Mouse (Mus musculus): Measurements from ENCODE around the gene 2010111I01Rik.
"Not testable (repeated sequence)": the region's sequence is repeated elsewhere in the genome, so short reads cannot be mapped to it uniquely, and the experiment has no call there.

The 2010111I01Rik gene

DNA sequence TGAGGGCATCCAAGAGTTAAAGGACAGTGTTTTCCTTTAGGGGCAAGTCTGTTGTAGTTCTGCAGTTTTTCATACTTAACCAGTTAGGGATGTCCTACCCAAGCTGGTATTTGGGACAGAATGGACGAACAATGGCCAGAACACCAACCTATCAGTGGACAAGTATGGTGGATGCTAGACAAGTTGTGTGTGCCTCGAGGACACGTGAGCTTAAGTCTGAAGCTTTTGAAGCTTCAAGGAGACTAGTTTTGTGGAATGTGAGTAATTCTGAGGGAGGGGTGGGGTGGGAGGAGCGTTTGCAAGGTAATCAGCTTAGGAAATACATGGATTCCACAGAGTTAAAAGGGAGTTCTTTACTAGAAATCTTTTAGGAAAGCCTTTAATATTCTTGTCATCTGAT is 115.5 kb downstream of the 2010111I01Rik start:
- no peak for DNase-seq (ENCODE audit: low spot score)

DNA sequence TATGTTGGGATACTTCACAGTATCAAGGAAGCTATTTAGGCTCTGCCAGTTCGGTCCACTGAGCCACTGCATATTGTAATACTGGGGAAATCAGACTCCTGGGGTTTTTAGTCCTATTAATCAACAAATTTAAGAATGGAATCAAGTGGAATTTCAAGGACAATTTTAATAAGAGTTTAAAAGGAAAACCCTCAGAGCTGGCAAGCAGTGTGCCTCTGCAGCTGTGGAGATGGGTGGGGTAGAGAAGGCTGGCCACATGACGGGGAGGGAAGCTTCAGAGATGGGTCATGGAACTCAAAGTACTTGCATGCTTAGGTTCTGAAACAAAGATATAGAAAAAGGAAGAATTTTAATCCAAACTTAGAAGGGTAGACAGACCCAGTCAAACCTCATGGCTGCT is 116.1 kb downstream of the 2010111I01Rik start:
- DNase-seq (ENCODE audit: low spot score) = no peak

- DNase-seq (ENCODE audit: low spot score) = no peak
Observed at GRCm38 (mm10) chr13:63082555-63083136, 118.0 kb downstream of the 2010111I01Rik start.

DNA sequence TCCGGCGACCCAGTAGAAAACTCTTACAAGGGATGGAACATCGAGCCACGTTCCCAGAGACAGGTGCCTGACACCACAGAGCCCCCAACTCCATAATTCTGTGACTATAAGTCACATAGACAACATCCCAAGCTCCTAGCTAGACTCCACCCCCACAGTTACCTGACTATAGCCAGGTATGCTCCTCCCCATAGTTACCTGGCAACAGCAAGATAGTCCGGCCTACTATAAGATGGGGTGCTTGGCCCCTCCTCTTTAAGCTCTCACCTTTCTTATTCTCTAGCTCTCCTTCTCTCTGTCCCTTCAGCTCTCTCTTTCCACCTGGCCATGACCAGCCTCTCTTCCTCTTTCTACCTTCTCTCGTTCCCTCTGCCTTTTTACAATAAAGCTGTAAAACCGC is 118.4 kb downstream of the 2010111I01Rik start:
- DNase-seq (ENCODE audit: low spot score) = not testable (repeated sequence)

DNA sequence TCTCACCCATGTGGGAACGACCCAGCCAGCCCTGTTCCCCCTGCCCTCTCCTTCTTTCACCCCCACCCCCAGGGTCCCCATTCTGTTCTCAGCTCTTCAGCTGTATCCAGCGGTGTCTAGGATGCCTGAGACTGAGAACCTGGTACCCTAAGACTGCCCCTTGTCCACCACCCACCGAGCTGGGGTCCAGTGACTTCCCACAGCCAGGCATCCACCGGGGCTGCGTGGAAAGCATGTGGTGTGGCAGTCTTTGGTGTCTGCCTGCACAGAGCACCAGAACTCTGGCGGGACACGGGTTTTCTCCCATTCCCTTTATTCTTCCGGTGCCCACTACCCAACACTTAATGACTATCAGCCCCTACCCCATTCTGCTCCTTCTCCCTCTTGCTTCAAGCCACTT is 119.0 kb downstream of the 2010111I01Rik start:
- no peak for DNase-seq (ENCODE audit: low spot score)

GRCm38 (mm10) chr13:63087865-63088683 is 123.4 kb downstream of the 2010111I01Rik start:
- DNase-seq (ENCODE audit: low spot score) = no peak

GRCm38 (mm10) chr13:63089513-63089912 is 124.8 kb downstream of the 2010111I01Rik start:
- no peak for DNase-seq (ENCODE audit: low spot score)

GRCm38 (mm10) chr13:63091246-63091645 is 126.6 kb downstream of the 2010111I01Rik start:
- DNase-seq (ENCODE audit: low spot score) = no peak

DNA sequence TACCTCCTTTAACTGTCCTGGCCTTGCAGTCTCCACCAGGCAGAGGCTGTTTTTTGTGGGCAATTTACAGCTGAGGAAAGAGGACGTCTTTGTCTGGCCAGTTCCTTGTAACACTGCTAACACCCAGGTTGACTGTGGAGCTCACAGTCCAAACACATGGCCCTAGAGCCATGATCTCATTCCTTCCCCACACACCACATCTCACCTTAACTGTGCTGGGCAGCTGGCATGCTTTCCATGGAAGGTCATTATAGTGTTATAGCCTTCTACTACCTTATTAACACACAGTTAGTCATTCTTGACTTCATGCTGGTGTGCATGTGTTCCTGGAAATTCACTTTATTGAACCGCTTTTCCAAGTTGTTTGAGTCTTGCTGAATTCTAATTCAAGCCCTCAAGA is 127.6 kb downstream of the 2010111I01Rik start:
- no peak for DNase-seq (ENCODE audit: low spot score)

- DNase-seq (ENCODE audit: low spot score) = no peak
Observed at GRCm38 (mm10) chr13:63092874-63093273, 128.2 kb downstream of the 2010111I01Rik start.

GRCm38 (mm10) chr13:63093636-63094035 is 128.9 kb downstream of the 2010111I01Rik start:
- no peak for DNase-seq (ENCODE audit: low spot score)

DNA sequence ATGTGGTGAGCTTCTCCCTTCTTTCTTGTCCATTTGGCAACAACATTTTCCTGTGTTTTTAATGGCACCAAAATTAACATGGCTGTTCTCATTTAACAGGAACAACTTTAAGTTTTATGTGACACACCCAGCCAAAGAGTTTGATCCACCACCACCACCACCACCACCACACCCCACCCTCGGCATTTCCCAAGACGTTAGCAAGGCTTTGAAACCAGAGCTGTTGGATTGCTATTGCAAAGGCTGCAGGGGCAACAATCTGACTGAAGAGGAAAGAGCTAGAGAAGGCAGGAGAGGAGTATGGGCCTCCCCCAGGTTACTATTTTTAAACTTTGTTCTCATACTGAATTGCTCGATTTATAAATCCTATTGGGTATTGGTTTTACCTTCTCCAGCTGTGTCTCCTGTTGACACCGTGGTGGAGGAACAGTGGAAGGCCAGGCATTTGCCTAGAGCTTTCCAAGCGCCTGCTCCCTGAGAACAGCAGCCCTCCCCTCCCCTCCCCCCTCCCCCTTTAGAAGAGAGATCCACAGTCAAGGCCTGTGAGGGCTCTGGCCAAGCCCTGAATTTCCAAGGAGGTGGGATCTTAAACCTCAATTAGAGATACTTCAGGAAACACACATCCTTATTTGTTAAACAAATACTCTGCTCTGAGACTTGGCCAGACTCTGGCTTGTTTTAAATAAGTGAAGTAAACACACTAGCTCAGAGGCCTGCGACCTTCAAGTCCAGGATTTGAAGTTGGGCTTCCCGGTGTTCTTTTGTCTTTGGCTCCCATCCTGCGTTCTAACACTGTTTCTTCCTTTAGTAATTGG is 129.8 kb downstream of the 2010111I01Rik start:
- peak; percentile 66 for DNase-seq (ENCODE audit: low spot score)

- DNase-seq (ENCODE audit: low spot score) = peak; percentile 88
Observed at GRCm38 (mm10) chr13:63096764-63097163, 132.1 kb downstream of the 2010111I01Rik start.

DNA sequence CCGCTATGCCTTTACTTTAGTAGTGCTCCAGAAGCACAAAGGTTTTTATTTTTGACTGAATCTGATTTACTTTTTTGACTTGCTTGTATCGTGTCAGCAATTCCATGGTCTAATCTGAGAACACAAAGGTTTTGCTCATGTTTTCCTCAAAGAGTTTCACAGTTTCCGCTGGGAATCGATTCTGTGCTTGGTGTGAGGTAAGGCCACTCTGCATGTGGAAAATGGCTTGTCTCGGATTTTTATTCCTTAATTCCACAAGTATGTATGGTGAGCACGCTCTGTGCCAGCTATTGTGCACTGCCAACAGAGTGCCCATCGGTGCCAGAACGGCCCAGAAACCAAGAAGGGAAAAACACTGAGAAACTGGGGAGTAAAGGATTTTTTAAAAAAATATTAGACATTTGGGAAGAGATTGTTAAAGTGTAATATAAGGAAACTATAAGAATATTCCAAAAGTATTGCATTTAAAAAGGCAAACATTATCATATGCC is 132.8 kb downstream of the 2010111I01Rik start:
- DNase-seq (ENCODE audit: low spot score) = no peak

- DNase-seq (ENCODE audit: low spot score) = no peak
Observed at GRCm38 (mm10) chr13:63101761-63102160, 137.1 kb downstream of the 2010111I01Rik start.

DNA sequence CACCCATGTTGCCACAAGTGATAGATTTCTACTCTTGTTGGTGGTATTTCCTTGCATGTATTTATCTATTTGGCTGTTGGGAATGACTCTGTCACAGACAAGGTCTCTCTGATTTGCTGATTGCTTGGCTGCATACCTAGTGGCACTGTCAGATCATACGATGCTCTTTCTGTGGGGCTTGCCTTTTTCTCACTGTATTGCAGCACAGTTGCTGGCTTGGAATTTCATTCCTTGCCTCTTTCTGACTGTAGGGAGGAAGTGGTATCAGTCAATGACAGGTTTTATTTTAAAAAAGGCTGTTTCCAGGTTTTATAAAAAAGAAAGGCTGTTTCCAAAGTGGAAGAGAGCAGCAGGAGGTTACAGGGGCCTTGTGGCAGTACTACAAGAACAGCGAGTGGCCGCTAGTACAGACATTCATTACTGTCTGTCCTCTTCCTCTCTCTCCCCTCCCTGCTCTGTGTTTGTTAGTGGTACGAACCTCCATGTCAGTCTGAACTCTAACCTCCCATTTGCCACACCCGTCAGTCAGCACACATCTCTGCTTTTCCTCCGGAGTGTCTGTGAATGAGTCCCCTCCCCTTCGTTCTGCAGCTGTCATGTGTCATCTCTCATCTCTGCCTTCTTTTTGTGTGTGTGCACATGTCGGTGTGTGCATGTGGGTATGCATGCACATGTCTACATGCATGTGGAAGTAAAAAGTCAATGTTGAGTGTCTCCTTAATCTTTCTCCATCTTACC is 138.3 kb downstream of the 2010111I01Rik start:
- no peak for DNase-seq (ENCODE audit: low spot score)

GRCm38 (mm10) chr13:63106574-63106973 is 141.9 kb downstream of the 2010111I01Rik start:
- DNase-seq (ENCODE audit: low spot score) = no peak

DNA sequence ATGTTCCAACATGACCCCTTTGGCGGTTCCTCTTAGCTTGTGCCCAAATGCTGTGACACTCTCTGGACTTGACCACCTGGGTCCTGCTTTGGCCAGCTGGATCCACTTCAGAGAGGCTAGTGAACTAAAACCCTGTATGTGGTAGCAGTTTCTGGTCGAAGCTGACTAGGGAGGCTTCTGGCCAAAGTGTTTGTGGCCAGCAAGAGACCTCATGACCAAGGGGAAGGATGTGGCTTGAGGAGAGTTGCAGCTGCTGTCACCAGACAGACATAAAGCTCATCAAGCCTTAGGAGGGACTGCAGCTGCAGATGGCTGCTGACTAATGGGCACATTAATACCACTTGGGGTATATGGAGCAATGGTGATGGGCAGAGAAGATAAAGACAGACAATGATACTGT is 143.9 kb downstream of the 2010111I01Rik start:
- peak; percentile 52 for DNase-seq (ENCODE audit: low spot score)

DNA sequence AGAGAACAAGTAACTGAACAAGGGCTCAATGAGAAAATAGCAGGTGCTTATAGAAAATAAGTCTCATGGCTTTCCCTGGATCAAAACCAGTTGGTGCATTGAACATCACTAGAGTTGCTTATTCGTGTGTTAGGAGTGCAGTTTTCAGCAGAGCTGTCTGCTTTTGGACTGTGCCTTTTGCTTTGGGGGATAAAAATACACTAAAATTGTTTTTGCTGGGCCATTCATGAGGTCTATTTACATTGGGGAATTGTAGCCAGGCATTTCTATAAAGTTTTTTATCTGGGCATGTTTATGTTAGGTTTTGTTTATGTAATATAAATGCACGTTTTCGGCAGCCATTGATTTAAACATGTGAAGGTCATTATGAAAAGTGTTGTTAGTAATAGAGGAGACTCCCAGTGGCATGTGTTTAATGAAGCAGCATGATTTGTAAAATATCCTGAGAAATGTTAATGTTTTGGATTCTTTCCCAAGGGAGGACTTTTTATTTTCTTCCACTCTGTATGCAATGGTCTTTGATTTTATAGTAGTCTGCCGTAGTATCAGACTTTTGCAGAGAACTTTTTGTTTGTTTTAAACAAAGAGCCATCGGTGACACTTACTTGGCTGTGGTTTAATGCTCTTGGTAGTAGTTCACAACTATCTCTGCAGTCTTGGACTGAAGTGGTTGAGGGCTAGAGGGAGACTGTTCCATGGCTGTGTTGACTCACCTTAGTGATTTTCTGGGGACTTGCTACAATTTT is 146.8 kb downstream of the 2010111I01Rik start:
- DNase-seq (ENCODE audit: low spot score) = no peak

- no peak for DNase-seq (ENCODE audit: low spot score)
Observed at GRCm38 (mm10) chr13:63112043-63112597, 147.4 kb downstream of the 2010111I01Rik start.
